Mouse (Mus musculus): ENCODE measurements around the gene Coq3. TPM values are rescaled to one million over a fixed set of nuclear protein-coding genes. Genes with fewer than 3 reads are reported as not detected.
A peak's percentile ranks its signal among the peaks of the same experiment; 100 is the strongest.

Coq3 gene
- 11.9 and 12.2 TPM in 2 replicates for polyA plus RNA-seq (2015; fragmentation: Nextera tagmentation; extraction: Ambion mirVana)

GRCm38 (mm10) chr4:21879565-21880220, at the start of gene Coq3:
Gene Coq3 (plus strand): TSS chr4:21879673.
- H3K27me3 ChIP-seq, result no peaks in the 10 kb centered on the region
- ATAC-seq (ENCODE audit: low FRiP score), result peak; percentile 94
- peak within 1 kb of the TSS; percentile 65 for H3K4me2 ChIP-seq
- H3K9me3 ChIP-seq, result no peaks in the 10 kb centered on the region
- H3K4me1 ChIP-seq (replicated peaks), result peaks cover 7% of the 10 kb centered on the region
- H3K4me3 ChIP-seq, result peak within 1 kb of the TSS; percentile 74
- H3K27ac ChIP-seq, result peak within 1 kb of the TSS; percentile 96
- peaks cover 9% of the 10 kb centered on the region for H3K36me3 ChIP-seq
- under 1% methylated on average over 51 of the region's 51 CpGs for WGBS
- H3K9ac ChIP-seq, result peak within 1 kb of the TSS; percentile 86

GRCm38 (mm10) chr4:21832844-21833243, 46.6 kb upstream of the Coq3 start:
- no peaks in the 10 kb centered on the region for H3K27me3 ChIP-seq
- no peak overlapping the region for H3K9ac ChIP-seq
- no peak overlapping the region for H3K27ac ChIP-seq
- H3K4me1 ChIP-seq (replicated peaks), result no peaks in the 10 kb centered on the region
- no peaks in the 10 kb centered on the region for H3K9me3 ChIP-seq
- 93% methylated on average over 8 of the region's 8 CpGs for WGBS
- peaks cover 24% of the 10 kb centered on the region for H3K36me3 ChIP-seq
- no peak overlapping the region for H3K4me3 ChIP-seq
- ATAC-seq (ENCODE audit: low FRiP score), result no peak
- H3K4me2 ChIP-seq, result no peak overlapping the region

GRCm38 (mm10) chr4:21847481-21848286, 31.8 kb upstream of the Coq3 start, which contains the start of gene Pnisr:
Gene Pnisr (plus strand): TSS chr4:21847583.
- H3K4me3 ChIP-seq, result peak within 1 kb of the TSS; percentile 78
- peak; percentile 99 for ATAC-seq (ENCODE audit: low FRiP score)
- peaks cover 3% of the 10 kb centered on the region; the same call in 1 of the 2 replicates for H3K36me3 ChIP-seq
- under 1% methylated on average over 50 of the region's 50 CpGs for WGBS
- no peaks in the 10 kb centered on the region for H3K9me3 ChIP-seq
- no peaks in the 10 kb centered on the region for H3K27me3 ChIP-seq
- peak within 1 kb of the TSS; percentile 57 for H3K4me2 ChIP-seq
- H3K27ac ChIP-seq, result peak within 1 kb of the TSS; percentile 98
- H3K4me1 ChIP-seq (replicated peaks), result peaks cover 32% of the 10 kb centered on the region
- peak within 1 kb of the TSS; percentile 88 for H3K9ac ChIP-seq

- Histone ChIP-seq H3K4me2 (peak overlapping the region; percentile 57), H3K9ac (peak overlapping the region; percentile 88), H3K27me3 (no peaks in the 10 kb centered on the region), H3K27ac (peak overlapping the region; percentile 98), H3K4me3 (peak overlapping the region; percentile 78), H3K4me1 (replicated peaks) (peaks cover 32% of the 10 kb centered on the region), H3K36me3 (peaks cover 3% of the 10 kb centered on the region; the same call in 1 of the 2 replicates), H3K9me3 (no peaks in the 10 kb centered on the region)
- peak; percentile 87 for ATAC-seq (ENCODE audit: low FRiP score)
- WGBS, result under 1% methylated on average over 24 of the region's 24 CpGs
These were observed 31.2 kb upstream of the Coq3 start for GRCm38 (mm10) chr4:21848287-21848630.

- no peak for ATAC-seq (ENCODE audit: low FRiP score)
- no peak overlapping the region for H3K4me2 ChIP-seq
- no peaks in the 10 kb centered on the region for H3K4me1 ChIP-seq (replicated peaks)
- H3K9ac ChIP-seq, result no peak overlapping the region
- no peaks in the 10 kb centered on the region for H3K27me3 ChIP-seq
- H3K9me3 ChIP-seq, result no peaks in the 10 kb centered on the region
- no peak overlapping the region for H3K27ac ChIP-seq
- no peak overlapping the region for H3K4me3 ChIP-seq
- WGBS, result 50% methylated on average over 1 of the region's 1 CpGs
- peaks cover 63% of the 10 kb centered on the region for H3K36me3 ChIP-seq
These were observed 22.0 kb upstream of the Coq3 start for GRCm38 (mm10) chr4:21857481-21857880.

GRCm38 (mm10) chr4:21865226-21865625, 14.2 kb upstream of the Coq3 start:
- Histone ChIP-seq H3K36me3 (peaks cover 72% of the 10 kb centered on the region), H3K4me2 (no peak overlapping the region), H3K27ac (no peak overlapping the region), H3K27me3 (no peaks in the 10 kb centered on the region), H3K9me3 (no peaks in the 10 kb centered on the region), H3K4me3 (no peak overlapping the region), H3K4me1 (replicated peaks) (no peaks in the 10 kb centered on the region), H3K9ac (no peak overlapping the region)
- no peak for ATAC-seq (ENCODE audit: low FRiP score)
- 96% methylated on average over 1 of the region's 1 CpGs for WGBS

GRCm38 (mm10) chr4:21878776-21879175, 697 bp upstream of the Coq3 start:
- 24% methylated on average over 6 of the region's 6 CpGs for WGBS
- no peak for ATAC-seq (ENCODE audit: low FRiP score)
- Histone ChIP-seq H3K4me2 (peak overlapping the region; percentile 65), H3K4me3 (peak overlapping the region; percentile 74), H3K27me3 (no peaks in the 10 kb centered on the region), H3K4me1 (replicated peaks) (peaks cover 7% of the 10 kb centered on the region), H3K27ac (no peak overlapping the region), H3K9me3 (no peaks in the 10 kb centered on the region), H3K36me3 (peaks cover 15% of the 10 kb centered on the region), H3K9ac (peak overlapping the region; percentile 86; the same call in 1 of the 2 replicates)

- Histone ChIP-seq H3K4me1 (replicated peaks) (peaks cover 7% of the 10 kb centered on the region), H3K27ac (no peak overlapping the region), H3K4me2 (no peak overlapping the region), H3K9me3 (no peaks in the 10 kb centered on the region), H3K36me3 (no peaks in the 10 kb centered on the region), H3K27me3 (no peaks in the 10 kb centered on the region), H3K9ac (no peak overlapping the region), H3K4me3 (no peak overlapping the region)
- ATAC-seq (ENCODE audit: low FRiP score), result no peak
- 93% methylated on average over 6 of the region's 6 CpGs for WGBS
These were observed 3.3 kb downstream of the Coq3 start for GRCm38 (mm10) chr4:21882806-21883205.

- Histone ChIP-seq H3K4me1 (replicated peaks) (no peaks in the 10 kb centered on the region), H3K27me3 (no peaks in the 10 kb centered on the region), H3K9ac (no peak overlapping the region), H3K27ac (no peak overlapping the region), H3K4me2 (no peak overlapping the region), H3K36me3 (no peaks in the 10 kb centered on the region), H3K9me3 (no peaks in the 10 kb centered on the region), H3K4me3 (no peak overlapping the region)
- 85% methylated on average over 8 of the region's 8 CpGs for WGBS
- no peak for ATAC-seq (ENCODE audit: low FRiP score)
These were observed 6.4 kb downstream of the Coq3 start for GRCm38 (mm10) chr4:21885831-21886230.

GRCm38 (mm10) chr4:21930971-21931771, 51.7 kb downstream of the Coq3 start, which contains the start of gene Faxc:
Gene Faxc (plus strand): TSS chr4:21931329.
- H3K4me3 ChIP-seq, result peak within 1 kb of the TSS; percentile 86
- no peaks in the 10 kb centered on the region for H3K9me3 ChIP-seq
- H3K36me3 ChIP-seq, result peaks cover 3% of the 10 kb centered on the region; the same call in 1 of the 2 replicates
- ATAC-seq (ENCODE audit: low FRiP score), result peak; percentile 91
- no peaks in the 10 kb centered on the region for H3K27me3 ChIP-seq
- WGBS, result under 1% methylated on average over 73 of the region's 83 CpGs
- H3K4me2 ChIP-seq, result peak within 1 kb of the TSS; percentile 65
- H3K9ac ChIP-seq, result peak within 1 kb of the TSS; percentile 99
- H3K27ac ChIP-seq, result peak within 1 kb of the TSS; percentile 99
- peaks cover 37% of the 10 kb centered on the region for H3K4me1 ChIP-seq (replicated peaks)

GRCm38 (mm10) chr4:21931772-21932630, 52.5 kb downstream of the Coq3 start:
- no peaks in the 10 kb centered on the region for H3K27me3 ChIP-seq
- ATAC-seq (ENCODE audit: low FRiP score), result peak; percentile 38
- H3K36me3 ChIP-seq, result peaks cover 11% of the 10 kb centered on the region
- peak overlapping the region; percentile 86 for H3K4me3 ChIP-seq
- no peaks in the 10 kb centered on the region for H3K9me3 ChIP-seq
- H3K4me1 ChIP-seq (replicated peaks), result peaks cover 37% of the 10 kb centered on the region
- H3K4me2 ChIP-seq, result peak overlapping the region; percentile 65
- H3K9ac ChIP-seq, result peak overlapping the region; percentile 99
- H3K27ac ChIP-seq, result peak overlapping the region; percentile 99
- WGBS, result 8% methylated on average over 23 of the region's 23 CpGs
